Mouse (Mus musculus) CH12.LX (cell line): ENCODE results near the gene Wdpcp.

Experiments used
- CTCF ChIP-seq, 2 experiments: IDR thresholded peaks in 1 of 2; conservative IDR thresholded peaks in 1 of 2; 2 replicates each; pipeline ENCODE4 v1.5.1; 2011 to 2012; ENCODE audit warnings: low read depth in 2 of 2, low read length in 2 of 2, improper control_type of control experiment in 1 of 2, inconsistent platforms in 1 of 2, mild to moderate bottlenecking in 1 of 2, moderate library complexity in 1 of 2
- ELF1 ChIP-seq: IDR thresholded peaks from 2 replicates; pipeline ENCODE4 v1.6.1; 2014; ENCODE audit warnings: low read depth, mild to moderate bottlenecking, inconsistent platforms, low read length, improper control_type of control experiment
- EP300 ChIP-seq: IDR thresholded peaks from 2 replicates; pipeline ENCODE4 v1.6.1; 2011; ENCODE audit warnings: low read length, improper control_type of control experiment
- HCFC1 ChIP-seq: IDR thresholded peaks from 2 replicates; pipeline ENCODE4 v1.6.1; 2012; ENCODE audit warnings: low read depth, mild to moderate bottlenecking, inconsistent platforms, low read length, improper control_type of control experiment
- MAX ChIP-seq: IDR thresholded peaks from 2 replicates; pipeline ENCODE4 v1.6.1; 2011; ENCODE audit warnings: low read length, improper control_type of control experiment
- POLR2A ChIP-seq: IDR thresholded peaks from 2 replicates; pipeline ENCODE4 v1.6.1; 2011; ENCODE audit warnings: low read depth, mild to moderate bottlenecking, improper control_type of control experiment, low read length
- TCF12 ChIP-seq: IDR thresholded peaks from 2 replicates; pipeline ENCODE4 v1.6.1; 2014; ENCODE audit warnings: low read depth, mild to moderate bottlenecking, inconsistent platforms, low read length, improper control_type of control experiment
- ZKSCAN1 ChIP-seq: IDR thresholded peaks from 2 replicates; pipeline ENCODE4 v1.6.1; 2012; ENCODE audit warnings: low read depth, inconsistent platforms, low read length, improper control_type of control experiment, borderline replicate concordance
- ZNF384 ChIP-seq: IDR thresholded peaks from 2 replicates; pipeline ENCODE4 v1.6.1; 2012; ENCODE audit warnings: low read depth, low read length, improper control_type of control experiment, inconsistent platforms

- TF ChIP-seq ZNF384 (no peak), EP300 (no peak), HCFC1 (no peak), MAX (no peak), CTCF (conservative IDR thresholded peaks at IDR 0.05 in 1 of 2, IDR thresholded peaks at IDR 0.05 in 1 of 2; ENCODE audit: low read depth in 2 of 2, low read length in 2 of 2) (no peak), ZKSCAN1 (no peak), POLR2A (no peak), ELF1 (no peak), TCF12 (no peak)
Measured at GRCm38 (mm10) chr11:21570973-21571372, 1.1 kb upstream of the Wdpcp start.
